Mouse (Mus musculus) liver, adult 2 months (tissue): ENCODE measurements around the gene Chmp2b.

Experiments
- CTCF ChIP-seq: fragments of 200-500 bp; IDR thresholded peaks from 2 replicates; pipeline ENCODE4 v1.5.1; 2011; ENCODE audit warnings: low read depth, low read length, control low read depth
- POLR2A ChIP-seq: fragments of 200-500 bp; IDR thresholded peaks from 2 replicates; pipeline ENCODE4 v1.6.1; 2011; ENCODE audit warnings: low read length, control low read depth; ENCODE audit not compliant: insufficient read depth; ENCODE audit errors: extremely low read depth

DNA sequence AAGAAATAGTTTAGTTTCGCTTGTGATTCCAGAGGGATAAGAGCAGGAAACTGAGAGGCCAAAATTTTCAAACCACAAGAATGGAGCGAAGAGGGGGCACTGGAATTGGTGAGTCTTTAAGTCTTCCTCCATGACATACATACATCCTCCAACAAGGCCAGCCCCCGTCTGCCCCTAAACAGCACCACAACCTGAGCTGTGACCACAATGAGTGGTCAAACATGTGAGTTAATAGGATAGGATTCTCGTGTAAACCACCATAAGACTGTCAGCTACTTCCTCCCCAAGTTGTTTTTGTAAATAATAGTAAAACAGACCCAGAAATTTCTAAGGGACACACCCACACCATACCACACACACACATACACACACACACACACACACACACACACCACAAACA, 6.3 kb upstream of the Chmp2b start:
- TF ChIP-seq CTCF: no peak
- no peak for TF ChIP-seq POLR2A
